Mouse (Mus musculus): Measurements from ENCODE around the gene Vax1. TPM values are rescaled to one million over a fixed set of nuclear protein-coding genes. Genes with fewer than 3 reads are reported as not detected.

Vax1 gene
- total RNA-seq, 2 experiments from 2014 or later: 0.62 to 1.7 TPM

DNA sequence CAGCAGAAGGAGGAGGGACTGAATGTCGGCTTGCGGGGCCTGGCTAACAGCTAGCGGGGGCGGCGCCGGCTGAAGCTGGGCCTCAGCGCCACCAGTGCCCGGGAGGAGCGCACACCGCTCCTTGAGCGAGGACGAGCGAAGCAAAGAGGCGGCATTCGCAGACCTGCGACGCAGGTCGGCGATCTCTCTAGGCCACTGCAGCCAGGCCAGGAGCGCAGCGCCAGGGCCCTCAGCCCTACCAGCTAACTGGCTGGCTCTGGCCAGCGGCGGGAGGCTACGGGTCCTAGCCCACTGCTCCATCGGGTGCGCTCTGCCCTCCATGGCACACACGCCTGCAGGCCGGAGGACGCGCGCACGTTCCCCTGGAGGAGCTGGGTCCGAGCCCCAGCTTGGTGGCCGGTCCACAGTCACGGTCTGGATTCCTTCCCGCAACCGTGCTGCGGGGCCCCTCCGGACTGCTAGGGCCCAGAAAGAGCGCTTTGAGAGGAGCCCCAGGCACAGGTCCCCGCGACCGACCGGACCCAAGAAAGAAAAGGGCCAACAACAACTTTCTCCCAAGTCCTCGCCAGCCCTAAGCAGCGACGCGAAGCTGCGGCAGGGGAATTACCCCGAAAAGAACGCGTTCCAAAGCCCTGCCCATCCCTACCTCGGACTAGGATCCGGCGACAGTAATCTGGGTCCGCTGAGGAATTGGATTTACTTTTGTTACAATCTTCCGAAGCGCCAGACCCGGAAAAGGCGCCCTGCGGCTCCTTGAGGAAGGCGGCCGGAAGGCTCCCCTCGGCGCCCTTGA lies 517 bp downstream of the Vax1 start:
- no peak for DNase-seq (ENCODE audit: low spot score in 2 of 2)

DNA sequence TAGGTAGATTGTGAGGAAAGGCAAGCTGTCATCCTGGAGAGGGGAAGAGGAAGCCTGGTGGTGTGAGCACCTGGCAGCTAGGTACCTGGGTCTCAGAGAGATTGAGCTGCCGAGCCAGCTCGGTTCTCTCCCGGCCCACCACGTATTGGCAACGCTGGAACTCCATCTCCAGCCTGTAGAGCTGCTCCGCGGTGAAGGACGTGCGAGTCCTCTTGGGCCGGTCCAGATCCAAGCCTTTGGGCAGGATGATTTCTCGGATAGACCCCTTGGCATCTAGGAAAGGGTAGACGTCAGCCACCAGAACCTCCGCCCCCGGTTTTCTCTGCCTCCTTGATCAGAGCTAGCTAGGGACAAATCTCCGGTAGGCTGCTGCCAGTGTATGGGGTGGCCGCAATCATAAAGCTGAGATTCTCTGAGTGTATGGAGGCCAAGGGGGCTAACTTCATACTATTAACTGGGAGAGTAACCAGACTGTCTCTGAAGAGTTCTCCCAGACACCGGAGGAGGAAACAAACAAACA lies 1.4 kb downstream of the Vax1 start:
- no peak for DNase-seq (ENCODE audit: low spot score in 2 of 2)

DNA sequence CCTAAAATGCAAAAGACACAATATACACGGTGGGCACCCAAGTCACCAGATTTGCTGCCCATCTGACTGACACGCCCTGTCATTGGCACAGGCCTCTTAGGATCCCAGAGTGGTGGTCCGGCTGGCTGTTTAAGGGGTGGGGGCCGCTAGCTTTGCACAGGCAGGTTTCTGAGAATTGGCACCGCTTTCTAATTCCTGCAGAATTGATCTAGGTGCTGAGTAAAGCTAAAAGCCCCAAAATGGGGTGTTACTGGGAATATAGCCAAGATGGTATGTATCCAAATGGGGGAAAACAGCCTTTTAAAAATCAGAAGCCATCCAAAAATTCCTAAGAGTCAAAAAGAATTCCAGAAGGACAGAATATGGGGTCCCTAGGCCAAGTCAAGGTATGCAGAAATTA lies 2.0 kb downstream of the Vax1 start:
- DNase-seq (ENCODE audit: low spot score in 2 of 2): no peak

DNA sequence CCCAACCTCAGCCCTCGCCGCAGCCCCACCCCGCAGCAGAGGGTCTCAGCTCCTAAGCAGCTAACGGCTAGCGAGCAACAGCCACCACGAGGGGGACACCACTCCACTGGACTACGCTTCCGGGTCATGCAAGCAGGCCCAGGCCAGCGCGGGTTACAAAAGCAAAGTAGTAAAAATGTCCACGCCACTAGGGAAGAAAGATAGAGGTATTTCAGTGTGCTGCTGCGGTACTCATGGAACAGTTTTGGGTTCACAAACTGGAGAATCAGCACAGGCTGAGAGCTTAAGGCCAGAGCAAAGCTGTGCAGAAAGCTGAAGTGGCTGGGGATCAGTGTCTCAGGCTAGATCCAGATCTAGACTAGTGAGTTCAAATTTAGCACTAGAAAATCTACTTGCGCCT lies 3.0 kb downstream of the Vax1 start:
- DNase-seq (ENCODE audit: low spot score in 2 of 2): no peak

DNA sequence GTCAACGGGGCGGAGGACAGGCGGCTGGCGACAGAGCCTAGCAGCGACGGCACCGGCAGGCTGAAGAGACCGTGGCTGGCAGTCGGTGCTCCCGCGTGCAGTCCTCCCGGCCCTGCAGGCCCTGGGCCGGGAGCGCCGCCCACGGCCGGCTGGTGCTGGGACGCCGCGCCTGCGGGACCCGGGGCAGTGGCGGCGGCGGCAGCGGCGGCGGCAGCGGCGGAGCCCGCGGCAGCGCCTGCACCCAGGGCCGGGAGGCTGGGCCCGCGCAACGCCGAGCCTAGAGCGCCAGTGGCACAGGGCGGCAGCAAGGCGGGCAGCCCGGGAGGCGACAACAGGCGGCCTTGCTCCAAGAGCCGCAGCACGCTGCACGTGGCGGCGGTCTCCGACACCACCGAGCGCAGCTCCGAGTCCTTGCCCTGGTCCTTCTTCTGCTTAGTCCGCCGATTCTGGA lies 3.5 kb downstream of the Vax1 start:
- DNase-seq (ENCODE audit: low spot score in 2 of 2): no peak

DNA sequence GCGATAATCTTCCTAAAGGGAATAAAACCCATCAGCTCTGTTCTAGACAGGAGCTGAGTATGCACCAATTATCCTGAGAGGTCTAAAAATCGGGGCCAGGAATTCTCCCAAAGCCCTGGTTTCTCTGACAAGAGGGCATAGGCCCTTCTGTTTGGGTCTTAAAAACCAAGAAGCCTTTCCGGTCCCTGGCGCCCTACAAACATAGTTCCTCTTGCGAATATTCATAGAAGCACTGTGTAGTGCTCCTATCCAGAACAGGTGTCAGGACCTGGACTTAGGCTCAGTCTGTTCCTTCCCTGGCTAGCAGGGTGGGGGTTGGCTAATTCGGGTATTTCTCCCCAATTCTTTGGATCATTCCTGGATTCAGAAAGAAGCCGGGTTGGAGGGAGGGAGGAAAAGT lies 4.3 kb downstream of the Vax1 start:
- no peak for DNase-seq (ENCODE audit: low spot score in 2 of 2)

DNA sequence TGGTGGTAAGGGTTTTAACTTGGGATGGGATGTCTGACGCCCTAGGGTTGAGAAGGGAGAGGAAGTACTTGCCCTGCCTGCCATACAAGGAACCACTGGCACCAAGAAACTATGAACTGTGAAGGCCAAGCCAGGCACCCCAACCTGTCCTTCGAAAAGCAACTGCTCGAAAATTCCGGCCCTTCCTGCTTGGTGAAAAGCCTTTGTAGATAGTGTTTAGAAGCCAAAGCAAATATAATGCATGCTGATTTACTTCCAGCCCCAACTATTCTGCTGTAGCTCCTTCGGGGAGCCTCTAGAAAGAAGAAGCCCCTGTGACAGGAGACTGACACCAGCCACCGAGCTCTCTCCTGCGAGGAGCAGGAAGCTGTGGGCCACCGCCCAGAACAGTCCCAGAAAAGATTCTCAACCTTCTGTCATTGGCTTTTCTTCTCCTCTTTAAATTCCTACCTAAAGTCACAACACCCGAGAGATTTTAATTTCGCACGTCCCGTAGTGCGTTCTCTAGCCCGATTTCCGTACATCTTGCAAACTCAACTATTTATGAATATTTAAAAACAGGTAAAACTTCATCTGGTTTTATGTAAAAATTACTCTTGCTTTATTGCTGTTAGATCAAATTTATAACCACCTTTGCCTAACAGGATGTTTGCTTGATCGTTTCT lies 4.8 kb downstream of the Vax1 start:
- no peak for DNase-seq (ENCODE audit: low spot score in 2 of 2)

DNA sequence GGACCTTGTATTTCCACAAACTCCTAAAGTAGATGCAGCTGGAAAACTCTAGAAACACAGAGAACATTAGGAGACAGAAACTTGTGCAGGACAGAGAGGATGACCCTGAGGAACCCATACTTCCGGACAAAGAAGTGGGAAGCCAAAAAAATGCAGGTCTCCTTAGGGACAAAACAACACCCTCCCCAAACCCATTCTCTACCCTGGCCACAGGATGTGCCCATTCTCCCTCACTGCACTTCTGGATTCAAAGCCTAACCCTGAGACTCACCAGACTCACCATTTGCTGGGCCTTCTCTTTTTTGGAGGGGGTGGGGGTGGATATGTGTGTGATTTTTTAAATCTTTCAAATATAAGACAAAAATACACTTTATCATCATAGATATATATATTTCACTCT lies 5.7 kb downstream of the Vax1 start:
- no peak for DNase-seq (ENCODE audit: low spot score in 2 of 2)

DNA sequence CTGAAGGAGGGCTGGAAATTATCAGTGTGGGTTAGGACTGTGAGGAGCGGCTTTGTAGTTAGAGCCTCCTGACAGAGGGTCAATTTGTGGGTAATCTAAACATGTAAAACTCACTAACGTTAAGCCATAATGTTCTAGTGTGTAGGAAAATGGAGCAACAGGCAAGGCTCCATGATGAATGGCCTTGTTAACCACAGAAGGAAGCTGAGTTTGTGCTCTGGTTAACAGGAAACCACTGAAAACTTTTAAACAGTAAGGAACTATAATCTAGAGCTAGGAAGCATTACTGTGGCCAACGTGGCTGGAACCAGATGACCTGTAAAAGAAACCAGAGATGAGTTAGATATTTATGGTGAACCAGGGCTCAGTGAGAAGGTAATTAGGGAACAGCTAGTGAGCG lies 13.2 kb downstream of the Vax1 start:
- no peak for DNase-seq (ENCODE audit: low spot score in 2 of 2)

DNA sequence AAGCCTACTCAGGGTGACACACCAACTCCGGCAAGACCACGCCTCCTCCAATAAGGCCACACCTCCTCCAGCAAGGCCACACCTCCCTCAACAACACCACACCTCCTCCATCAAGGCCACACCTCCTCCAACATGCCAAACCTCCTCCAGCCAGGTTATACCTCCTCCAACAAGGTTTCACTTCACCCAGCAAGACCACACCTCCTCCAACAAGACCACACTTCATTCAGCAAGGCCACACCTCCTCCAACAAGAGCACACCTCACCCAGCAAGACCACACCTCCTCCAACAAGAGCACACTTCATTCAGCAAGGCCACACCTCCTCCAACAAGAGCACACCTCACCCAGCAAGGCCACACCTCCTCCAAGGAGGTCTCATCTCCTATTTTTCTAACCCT lies 15.7 kb downstream of the Vax1 start:
- no peak for DNase-seq (ENCODE audit: low spot score in 2 of 2)

DNA sequence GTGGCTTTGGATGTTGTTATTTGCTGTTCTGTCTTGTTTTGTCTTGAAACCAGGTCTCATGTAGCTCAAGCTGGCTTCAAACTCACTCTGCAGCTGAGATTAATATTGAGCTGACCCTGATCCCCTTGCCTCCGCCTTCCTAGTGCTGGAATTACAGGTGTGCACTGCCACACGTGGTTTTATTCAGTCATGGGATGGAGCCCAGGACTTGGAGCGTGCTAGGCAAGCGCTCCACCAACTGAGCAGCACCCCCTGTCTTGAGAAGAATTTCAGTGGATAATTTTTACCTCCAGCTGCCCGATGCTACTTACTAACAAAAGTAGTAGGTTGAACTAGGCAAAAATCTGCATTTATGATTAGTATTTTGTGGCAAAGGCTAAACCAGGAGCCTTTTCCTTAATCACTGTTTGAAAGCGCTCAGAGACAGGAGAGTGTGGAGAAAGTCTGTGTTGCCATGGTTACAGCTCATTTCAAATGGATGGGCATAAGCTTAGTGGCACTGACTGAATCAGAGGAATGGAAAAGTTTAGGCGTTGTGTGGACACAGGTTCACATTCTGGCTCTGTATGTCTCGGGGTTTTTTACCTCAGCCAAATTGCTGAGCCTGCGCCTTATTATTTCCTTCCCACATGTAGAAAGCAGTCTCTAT lies 24.2 kb downstream of the Vax1 start:
- DNase-seq (ENCODE audit: low spot score in 2 of 2): peak in 1 of 2 experiments; percentile 62

DNA sequence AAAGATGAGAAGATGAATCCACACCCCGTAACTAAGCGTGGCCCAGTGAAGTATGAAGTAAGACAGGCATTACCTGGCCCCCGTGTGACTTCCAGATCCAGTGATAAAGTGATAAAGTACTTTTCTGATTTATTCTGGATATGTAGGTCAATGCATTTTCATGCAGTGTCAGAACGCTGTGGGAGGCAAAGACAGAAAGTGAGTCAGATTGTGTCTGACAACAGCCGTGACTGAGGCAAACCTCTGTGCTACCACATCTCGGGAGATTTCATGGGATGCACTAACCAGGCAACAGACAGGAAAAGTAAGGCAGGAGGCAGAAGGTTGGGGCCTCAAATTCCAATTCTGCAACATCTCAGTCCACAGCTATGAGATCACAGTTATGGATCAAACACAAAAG lies 24.8 kb downstream of the Vax1 start:
- DNase-seq (ENCODE audit: low spot score in 2 of 2): no peak

DNA sequence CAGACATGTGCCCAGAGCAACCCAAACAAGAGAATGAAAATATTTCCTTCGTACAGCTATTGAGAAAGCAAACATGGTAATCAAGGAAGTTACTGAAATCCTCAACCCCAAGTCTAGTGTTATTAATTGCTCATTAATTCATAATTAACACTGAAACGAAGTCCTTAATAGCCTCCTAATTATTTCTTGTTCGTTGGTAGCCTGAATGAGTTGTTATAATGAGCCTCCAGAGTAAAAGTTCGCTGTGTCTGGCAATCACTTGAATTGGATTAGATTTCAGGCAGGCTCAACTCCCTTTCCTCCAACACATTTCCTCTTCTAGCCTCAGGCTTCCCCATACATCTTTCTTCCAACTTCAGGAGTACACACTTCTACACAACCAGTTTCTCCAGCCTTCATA lies 27.6 kb downstream of the Vax1 start:
- DNase-seq (ENCODE audit: low spot score in 2 of 2): no peak

DNA sequence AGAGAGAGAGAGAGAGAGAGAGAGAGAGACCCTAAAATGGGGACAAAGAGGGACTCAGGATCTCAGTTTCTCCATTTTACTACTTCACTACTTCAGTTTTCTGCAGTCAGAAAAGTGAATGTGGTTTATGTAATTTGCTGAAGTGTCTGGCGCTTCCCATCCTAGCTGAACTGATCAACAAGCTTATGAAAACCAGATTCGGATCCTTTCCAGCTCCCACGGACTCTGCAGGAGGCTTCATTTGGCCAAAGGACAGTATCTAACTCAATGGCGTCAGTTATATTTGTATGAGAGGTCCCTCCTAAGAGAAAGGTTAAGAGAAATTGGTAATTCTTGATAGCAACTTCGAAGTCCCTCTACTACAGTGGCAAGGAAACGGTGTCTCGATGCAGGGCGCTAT lies 34.5 kb downstream of the Vax1 start:
- DNase-seq (ENCODE audit: low spot score in 2 of 2): no peak

DNA sequence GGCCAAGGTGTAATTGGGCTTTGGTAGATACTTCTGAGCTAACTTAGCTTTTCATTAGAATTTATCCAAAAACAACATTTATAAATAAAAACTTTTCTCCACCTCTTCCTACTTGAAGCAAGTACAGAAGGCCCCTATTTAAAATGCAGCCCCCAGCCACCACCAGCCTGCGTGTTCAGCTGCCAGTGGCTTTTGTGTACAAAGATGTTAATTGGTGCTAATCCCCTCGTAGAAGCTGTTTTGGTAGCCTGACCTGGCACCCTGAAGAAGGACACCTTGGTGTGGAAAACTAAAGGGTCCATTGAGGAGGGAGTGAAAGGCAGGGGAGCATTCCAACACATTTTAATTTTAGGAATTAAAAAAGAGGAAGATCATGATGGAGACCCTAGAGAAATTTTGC lies 34.9 kb downstream of the Vax1 start:
- DNase-seq (ENCODE audit: low spot score in 2 of 2): no peak

DNA sequence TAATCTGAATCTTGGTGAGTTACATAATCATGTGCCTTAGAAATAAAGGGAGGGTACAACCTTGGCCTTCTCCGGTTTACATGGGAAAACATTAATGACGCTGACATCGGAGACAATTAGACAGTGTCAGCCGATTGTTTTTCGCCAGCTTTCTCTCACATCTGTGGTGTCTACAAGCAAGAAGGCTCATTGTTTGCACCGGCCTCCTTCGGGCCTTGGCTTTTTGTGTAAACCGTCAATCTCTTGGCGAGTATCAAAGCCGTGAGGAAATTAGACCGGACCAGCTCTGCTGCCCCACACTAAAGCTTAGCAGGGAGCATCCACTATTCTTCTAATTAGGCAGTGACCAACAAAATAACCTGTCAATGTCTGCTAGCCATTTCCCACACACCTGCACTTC lies 36.7 kb downstream of the Vax1 start:
- no peak for DNase-seq (ENCODE audit: low spot score in 2 of 2)

DNA sequence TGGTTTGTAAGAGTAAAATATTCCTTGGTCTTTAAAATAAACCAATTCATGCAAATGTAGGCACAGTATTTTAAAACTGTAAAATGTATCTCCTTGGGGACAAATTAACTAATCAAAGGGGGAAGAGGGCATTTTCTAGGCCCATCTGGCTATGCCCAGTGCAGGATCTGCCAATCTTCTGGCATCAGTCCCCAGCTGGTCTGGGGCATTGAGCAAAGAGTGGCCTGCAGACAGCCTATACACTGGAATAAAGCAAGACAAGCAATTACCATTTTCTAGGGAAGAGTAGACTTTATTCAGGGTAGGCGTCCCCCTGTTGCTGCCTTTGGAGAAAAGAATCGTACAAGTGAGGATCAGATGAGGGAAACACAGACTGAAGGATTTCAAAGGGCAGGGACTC lies 40.2 kb downstream of the Vax1 start:
- DNase-seq (ENCODE audit: low spot score in 2 of 2): no peak

DNA sequence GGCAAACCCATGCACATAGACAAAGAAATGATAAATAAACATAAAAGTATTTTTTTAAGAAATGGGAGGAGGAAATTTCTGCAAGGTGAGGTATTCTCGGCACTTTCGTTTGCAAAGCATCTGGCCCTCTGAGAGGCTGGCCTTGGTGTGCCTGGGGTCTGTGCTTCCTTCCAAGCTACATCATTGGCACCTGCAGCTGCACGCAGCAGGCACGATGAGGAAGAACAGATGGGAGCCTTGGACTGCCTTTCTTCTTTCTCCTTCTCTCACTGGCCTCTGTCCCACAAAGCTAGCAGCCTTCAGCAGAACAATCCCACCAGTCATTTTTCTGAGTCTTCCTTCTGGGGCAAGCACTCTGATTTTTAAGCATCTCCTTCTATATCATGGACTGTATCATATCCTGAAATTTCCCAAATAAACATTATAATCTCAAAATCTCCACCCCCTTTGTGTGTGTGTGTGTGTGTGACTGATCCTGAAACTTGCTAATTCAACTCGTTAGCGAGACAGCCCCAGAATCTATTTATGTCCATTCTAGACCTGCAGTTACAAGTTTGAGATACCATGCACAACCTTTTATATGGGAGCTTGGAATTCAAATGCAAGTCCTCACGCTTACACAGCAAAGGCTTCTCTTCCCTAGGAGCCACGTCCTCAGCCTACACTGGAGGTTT lies 41.2 kb downstream of the Vax1 start:
- no peak for DNase-seq (ENCODE audit: low spot score in 2 of 2)

DNA sequence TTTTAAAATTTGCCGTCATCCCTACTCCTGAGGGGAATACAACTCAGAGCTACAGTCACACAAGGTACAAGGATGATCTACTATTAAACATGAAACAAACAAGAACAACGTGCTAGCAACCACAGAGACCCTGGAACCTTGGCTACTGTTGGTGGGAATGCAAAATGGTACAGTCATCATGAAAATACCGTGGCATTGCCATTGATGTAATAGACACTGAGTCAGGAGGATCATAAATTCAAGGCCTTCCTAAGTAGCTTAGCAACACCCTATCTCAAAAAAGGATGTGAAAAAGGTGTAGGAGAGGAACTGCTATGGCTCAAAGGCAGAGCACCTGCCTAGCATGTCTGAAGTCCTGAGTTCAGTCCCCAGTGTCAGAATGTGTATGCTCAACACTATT lies 42.4 kb downstream of the Vax1 start:
- DNase-seq (ENCODE audit: low spot score in 2 of 2): no peak

Data from layer of hippocampus, adult 18-20 months (tissue).